Mouse (Mus musculus): Measurements from ENCODE around the gene Map2k5. TPM values are rescaled to one million over a fixed set of nuclear protein-coding genes. Genes with fewer than 3 reads are reported as not detected.

Gene Map2k5
- polyA plus RNA-seq, 1 experiment, result 31.9 TPM

DNA sequence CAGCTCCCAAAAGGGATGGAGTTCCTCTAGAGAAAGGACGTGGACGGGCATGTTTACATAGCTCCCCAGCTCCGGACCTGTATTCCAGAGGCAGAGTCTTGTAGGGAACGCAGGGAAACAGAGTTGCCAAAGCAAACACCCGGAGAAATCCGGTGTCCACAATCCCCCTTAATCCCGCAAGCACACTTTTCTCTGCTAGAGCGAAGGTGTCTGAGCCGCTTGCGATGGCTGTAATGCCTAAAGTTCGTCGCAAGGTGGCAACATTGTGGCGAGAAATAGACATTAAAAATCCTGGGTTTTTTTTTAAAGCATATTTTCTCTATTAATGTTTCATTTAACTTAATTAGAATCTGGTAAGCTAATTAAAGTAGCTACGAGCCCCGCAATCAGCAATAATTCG is 241.9 kb downstream of the Map2k5 start:
- DNase-seq (ENCODE audit: extremely low spot score in 1 of 2, low spot score in 1 of 2), result peak in 1 of 2 experiments; percentile 80

DNA sequence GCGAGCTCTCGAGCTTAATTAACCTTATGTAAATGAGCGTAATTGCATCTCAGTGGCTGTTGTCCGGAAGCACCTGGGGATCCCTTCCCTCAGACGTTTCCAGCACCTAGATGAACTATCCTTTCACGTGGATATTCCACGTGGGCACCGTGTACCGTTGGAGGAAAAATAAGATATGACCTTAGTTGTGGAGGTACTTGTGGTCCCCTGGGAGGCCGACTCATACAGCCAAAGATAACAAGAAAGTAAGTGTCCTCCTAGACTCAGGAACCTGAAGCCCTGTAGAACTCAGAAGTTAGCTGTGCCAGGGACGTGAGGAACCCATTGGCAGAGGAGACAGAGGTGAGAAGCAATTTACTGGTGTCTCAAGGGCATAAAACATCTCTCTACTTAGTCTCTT is 242.3 kb downstream of the Map2k5 start:
- no peak for DNase-seq (ENCODE audit: extremely low spot score in 1 of 2, low spot score in 1 of 2)

DNA sequence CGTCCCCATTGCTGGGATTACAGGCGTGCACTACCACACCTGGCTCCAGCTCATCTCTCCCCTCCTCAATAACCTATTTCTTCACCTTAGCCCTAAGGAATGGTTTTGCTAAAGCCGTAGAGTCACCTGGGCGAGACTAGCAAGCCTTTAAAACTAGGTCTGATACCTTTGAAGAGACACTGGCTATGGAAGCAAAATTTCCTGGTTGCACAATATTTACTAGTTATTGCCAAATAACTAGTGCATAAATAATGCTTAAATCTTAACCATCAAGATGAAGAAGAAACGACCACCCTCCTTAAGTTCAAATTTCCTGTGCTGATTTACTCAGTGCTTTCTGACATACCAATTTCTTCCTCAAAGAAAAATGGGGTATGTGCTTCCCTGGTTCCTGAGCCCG is 244.0 kb downstream of the Map2k5 start:
- DNase-seq (ENCODE audit: extremely low spot score in 1 of 2, low spot score in 1 of 2), result no peak

DNA sequence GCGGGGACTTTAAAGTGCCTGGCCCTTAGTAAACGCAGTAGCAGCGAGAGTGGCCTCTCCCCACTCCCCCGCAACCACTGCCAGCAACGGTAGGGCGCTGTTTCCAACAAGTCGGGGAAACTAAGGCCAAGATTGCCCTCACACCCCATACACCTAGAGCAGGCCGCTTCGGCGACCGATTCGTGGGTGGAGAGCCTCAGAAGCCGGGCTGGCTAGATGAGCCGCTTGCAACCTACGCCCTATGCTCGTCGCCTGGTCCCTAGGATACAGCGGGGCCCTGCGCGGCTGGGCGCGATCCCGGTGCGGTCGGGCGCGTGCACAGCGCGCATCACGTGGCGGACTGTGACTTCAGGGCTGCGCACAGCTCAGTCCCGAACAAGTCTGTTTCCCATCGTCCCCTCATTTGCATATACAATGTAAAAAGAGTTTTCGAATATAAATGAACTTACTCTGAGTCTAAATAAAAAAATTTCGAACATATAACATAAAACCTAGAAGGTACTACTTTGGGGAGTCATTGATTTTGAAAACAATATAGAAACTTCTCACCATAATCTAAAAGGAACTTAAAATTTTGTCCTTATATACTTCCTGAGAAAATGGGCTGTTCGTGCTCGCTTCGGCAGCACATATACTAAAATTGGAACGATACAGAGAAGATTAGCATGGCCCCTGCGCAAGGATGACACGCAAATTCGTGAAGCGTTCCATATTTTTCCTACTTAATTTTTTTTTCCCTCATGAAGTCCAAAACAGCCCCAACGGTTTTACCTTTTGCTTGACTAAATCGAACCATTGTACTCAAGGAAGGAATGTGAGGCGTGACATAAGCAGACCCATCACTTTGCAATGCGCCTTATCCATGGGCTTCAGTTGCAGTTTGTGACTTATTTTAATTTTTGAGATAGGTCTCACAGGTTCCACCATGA is 244.8 kb downstream of the Map2k5 start:
- DNase-seq (ENCODE audit: extremely low spot score in 1 of 2, low spot score in 1 of 2), result peak; percentile 91 to 96

DNA sequence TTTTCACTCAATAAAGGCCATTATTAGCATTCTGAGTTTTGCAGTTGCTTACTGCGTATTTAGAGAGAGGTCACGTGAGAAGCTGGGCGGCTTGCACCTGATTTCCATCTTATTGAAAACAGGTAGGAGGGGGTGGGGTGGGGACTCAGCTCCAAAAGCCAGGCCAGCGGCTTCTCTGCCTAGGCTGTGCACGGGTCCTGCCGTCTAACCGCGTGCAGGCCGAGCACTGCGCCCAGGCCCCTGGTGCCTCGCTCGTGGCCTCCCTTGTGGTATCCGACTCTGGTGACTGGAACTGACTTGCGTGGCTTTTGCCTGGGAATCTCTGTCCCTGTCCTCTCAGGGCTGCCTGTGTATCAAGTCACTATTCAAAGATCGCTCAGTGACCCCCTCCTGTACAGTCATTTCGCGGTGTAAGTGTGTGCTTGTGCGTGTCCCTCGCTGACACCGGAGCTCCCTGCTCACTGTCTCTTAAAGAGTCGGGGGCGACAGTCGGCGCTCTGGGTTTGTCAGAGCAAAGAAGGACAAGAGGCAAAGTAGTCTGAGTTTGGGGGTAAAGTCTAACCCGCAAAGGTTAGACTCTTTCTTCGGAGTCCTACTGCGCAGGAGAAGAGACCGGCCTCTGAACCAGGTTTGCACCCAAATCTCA is 245.6 kb downstream of the Map2k5 start:
- DNase-seq (ENCODE audit: extremely low spot score in 1 of 2, low spot score in 1 of 2), result peak in 1 of 2 experiments; percentile 38

DNA sequence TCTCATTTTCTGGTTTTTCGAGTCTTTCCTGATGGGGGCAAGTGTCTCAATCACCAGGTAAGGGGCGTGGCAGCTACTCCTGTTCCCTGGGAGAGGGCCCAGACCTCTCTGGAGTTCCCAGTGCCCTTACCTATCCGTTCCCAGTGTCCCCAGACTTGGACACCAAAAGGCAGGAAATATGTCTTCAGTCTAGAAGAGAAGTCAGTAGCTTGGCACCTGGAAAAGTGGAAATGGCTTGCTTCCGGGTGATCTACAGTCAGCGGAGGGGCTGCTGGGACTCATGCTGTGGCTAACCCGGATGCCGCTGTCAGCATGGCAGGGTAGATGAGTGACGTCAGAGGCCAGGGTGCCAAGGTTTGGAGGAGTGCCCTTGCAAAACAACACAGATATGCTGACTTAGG is 248.1 kb downstream of the Map2k5 start:
- no peak for DNase-seq (ENCODE audit: extremely low spot score in 1 of 2, low spot score in 1 of 2)

DNA sequence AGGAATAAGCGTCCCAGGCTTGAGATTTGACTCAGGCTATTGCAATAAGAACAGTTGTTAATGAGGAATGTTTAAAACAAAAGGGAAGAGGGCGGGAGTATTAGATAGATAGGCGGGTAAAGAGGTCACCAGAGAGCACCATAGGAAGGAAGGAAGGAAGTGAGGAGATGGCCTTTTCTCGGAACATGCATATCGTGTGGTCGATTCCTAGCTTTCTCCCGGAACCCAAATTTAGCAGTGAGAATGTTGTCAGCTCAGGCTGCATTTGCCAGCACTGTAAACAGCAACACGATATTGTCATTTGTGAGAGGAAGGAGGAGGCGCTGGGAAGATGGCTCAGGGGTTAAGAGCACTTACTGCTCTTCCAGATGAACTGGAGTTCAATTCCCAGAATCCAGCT is 253.2 kb downstream of the Map2k5 start:
- DNase-seq (ENCODE audit: extremely low spot score in 1 of 2, low spot score in 1 of 2), result no peak

DNA sequence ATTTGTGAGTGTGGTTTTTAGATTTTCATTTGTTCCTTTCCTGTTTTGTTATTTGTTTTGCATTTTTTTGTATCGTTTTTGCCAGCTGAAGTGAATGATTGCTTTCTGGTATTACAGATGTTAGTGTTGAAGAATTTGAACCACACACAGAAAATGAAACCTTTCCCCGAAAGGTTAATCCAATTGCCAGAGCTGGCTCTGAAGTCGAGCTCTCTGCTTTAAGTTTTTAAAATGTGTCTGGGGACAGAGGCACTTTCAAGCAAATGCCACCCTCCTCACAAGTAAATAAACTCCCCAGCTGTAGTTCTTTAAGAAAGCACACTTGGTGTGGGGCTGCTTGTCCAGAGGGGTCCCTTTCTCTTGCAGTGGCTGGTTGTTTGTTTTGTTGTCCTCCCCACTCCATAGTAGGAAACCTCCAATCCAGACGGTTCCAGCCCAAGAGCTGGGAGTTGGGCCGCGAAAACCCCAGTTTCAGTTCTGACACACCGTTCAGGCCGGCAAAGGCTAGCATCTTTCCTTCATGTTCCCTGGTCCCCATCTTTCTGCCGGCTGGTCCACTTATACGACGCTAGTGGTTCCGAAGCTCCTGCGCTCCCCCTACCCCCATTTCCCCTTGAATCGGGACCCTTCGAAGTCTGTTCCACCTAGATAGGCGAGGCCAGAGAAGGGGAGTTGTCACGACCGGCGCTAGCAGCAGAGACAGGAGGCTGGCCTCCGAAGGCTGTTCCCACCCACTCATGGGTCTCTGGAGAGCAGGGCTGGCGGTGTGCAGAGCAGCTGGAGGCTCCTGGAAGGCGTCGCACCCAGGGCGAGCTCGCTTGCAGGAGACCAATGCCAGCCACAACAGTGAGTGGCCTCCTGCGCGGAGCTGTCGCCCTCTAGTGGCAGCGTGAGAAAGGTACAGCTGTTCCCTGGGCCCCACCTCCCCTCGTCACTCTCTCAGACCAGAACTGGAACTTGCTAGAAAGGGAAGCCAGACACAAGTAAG is 254.0 kb downstream of the Map2k5 start:
- peak; percentile 69 to 94 for DNase-seq (ENCODE audit: extremely low spot score in 1 of 2, low spot score in 1 of 2)

DNA sequence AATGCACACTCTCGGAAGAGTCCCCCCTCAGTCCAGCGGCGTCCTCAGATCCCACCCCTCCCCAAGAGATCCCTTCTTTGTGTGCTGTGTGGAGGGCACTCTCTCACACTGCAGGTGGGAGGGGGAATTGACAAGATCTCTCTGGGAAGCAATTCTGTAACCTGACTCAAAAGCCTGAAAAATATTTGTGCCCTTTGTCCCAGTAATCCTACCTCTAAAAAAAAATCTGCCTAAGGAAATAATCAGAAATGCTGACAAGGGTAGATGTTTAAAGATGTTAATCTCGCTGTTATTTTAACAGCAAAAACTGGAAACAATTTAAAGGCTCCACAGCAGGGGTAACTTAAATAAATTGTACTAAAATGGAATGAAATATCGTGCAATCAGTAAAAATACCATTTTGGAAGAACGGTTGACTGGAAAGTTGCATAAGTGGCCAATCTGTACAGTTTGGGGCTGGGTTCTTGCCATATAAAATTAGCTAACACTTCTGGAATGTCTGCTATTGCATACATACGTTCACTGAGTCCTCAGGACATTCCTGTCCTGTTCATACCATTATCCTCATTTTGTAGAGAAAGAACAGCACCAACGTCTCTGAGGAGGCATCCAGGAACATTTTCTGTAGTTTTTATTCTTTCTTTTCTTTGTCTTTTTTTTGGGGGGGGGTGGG is 255.4 kb downstream of the Map2k5 start:
- no peak for DNase-seq (ENCODE audit: extremely low spot score in 1 of 2, low spot score in 1 of 2)

DNA sequence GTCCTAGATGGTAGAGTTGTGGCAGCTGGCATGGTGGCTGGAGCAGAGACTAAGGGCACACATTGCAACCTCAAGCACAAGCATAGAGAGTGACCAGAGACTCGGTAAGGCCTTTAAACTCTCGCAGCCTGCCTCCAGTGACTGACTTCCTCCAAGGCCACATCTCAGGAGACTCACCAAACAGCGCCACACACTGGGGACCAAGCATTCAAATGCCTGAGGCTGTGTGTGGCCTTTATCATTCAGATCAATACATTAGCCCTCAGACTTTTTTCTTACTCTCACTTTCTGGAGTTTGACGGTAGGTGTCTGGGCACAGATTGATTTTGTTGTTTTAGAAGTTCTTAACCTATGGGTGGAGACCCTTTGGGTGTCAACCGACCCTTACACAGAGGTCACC is 259.3 kb downstream of the Map2k5 start:
- DNase-seq (ENCODE audit: extremely low spot score in 1 of 2, low spot score in 1 of 2), result no peak

Other genes with a start within 250 kb of the Map2k5 start
- 0.11 and 0.14 TPM in 2 replicates for gene Skor1, start 228.9 kb downstream of the Map2k5 start, polyA plus RNA-seq (2012; rRNA removed)
- 38.8 and 39.8 TPM in 2 replicates for gene 2300009A05Rik, start 21.3 kb upstream of the Map2k5 start, polyA plus RNA-seq (2012; rRNA removed)
- 0.04 TPM in 1 of 2 replicates, not detected in the other for gene Iqch, start 224.6 kb upstream of the Map2k5 start, polyA plus RNA-seq (2012; rRNA removed)
- 28.7 and 29.9 TPM in 2 replicates for gene Aagab, start 224.8 kb upstream of the Map2k5 start, polyA plus RNA-seq (2012; rRNA removed)